Mouse (Mus musculus): Measurements from ENCODE around the gene B3gnt2. TPM values are rescaled to one million over a fixed set of nuclear protein-coding genes. Genes with fewer than 3 reads are reported as not detected.
A peak's percentile ranks its signal among the peaks of the same experiment; 100 is the strongest.

The B3gnt2 gene
- polyA plus RNA-seq, 1 experiment from 2014 or later: 11.9 TPM

DNA sequence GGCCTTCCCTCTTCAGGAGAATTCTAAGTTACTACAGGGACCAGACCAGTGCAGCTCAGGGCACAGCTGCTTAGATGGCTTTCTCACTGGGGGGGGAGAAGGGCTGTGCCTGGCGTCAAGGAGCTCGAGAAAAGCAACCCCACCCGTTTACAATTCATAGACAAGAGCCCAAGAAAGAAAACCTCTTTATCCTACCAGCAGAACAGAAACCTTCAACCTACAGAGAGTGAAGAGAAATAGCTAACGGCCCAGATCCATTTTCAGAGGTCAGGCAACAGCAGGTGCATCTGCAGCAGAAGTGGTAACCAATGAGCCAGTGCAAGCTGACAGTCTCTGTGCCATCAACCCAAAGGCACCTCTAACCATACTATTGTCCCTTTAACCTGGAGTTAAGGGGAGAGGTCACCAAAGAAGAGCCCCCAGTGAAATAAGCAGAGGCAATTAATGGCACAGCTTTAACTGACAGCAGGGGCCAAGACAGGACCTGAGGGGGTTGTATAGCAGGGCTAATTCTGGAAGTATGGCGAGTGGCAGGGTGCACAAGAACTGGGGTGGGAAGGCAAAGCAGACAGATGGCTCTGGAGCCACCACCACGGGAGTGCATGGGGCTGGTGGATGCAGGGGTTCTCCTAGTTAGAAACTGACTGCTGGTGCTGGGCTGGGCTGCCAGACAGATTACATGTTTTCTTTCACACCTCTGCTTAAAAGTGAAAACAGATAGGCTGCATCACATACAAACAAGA lies 14.5 kb downstream of the B3gnt2 start:
- Histone ChIP-seq H3K27me3 (replicated peaks; ENCODE audit: control insufficient read depth, insufficient read depth, low read length) (no peaks in the 10 kb centered on the region), H3K9ac (ENCODE audit: low read depth, low read length) (no peak overlapping the region; the same call in 1 of the 2 replicates), H3K27ac (ENCODE audit: low read length) (no peak overlapping the region), H3K4me3 (ENCODE audit: low read length) (no peak overlapping the region), H3K4me1 (ENCODE audit: control insufficient read depth, insufficient read depth, low read length) (peaks cover 64% of the 10 kb centered on the region), H3K9me3 (ENCODE audit: control insufficient read depth, low read length) (no peaks in the 10 kb centered on the region), H3K36me3 (ENCODE audit: control insufficient read depth, insufficient read depth, low read length) (no peaks in the 10 kb centered on the region), H3K4me2 (ENCODE audit: low read depth, low read length) (no peak overlapping the region)
- ATAC-seq: no peak
- WGBS: 54% methylated on average over 6 of the region's 6 CpGs

GRCm38 (mm10) chr11:22844754-22845718 lies 15.7 kb downstream of the B3gnt2 start:
- Histone ChIP-seq H3K9ac (ENCODE audit: low read depth, low read length) (no peak overlapping the region), H3K4me3 (ENCODE audit: low read length) (no peak overlapping the region), H3K4me2 (ENCODE audit: low read depth, low read length) (no peak overlapping the region), H3K9me3 (ENCODE audit: control insufficient read depth, low read length) (no peaks in the 10 kb centered on the region), H3K27ac (ENCODE audit: low read length) (no peak overlapping the region), H3K4me1 (ENCODE audit: control insufficient read depth, insufficient read depth, low read length) (peaks cover 54% of the 10 kb centered on the region), H3K27me3 (replicated peaks; ENCODE audit: control insufficient read depth, insufficient read depth, low read length) (no peaks in the 10 kb centered on the region), H3K36me3 (ENCODE audit: control insufficient read depth, insufficient read depth, low read length) (no peaks in the 10 kb centered on the region)
- 67% methylated on average over 4 of the region's 4 CpGs for WGBS
- ATAC-seq: no peak

- H3K9ac ChIP-seq (ENCODE audit: low read depth, low read length): no peak overlapping the region
- no peak overlapping the region for H3K4me2 ChIP-seq (ENCODE audit: low read depth, low read length)
- ATAC-seq: no peak
- WGBS: 78% methylated on average over 3 of the region's 3 CpGs
- H3K4me1 ChIP-seq (ENCODE audit: control insufficient read depth, insufficient read depth, low read length): peaks cover 20% of the 10 kb centered on the region
- H3K36me3 ChIP-seq (ENCODE audit: control insufficient read depth, insufficient read depth, low read length): no peaks in the 10 kb centered on the region
- no peak overlapping the region for H3K27ac ChIP-seq (ENCODE audit: low read length)
- H3K4me3 ChIP-seq (ENCODE audit: low read length): no peak overlapping the region
- no peaks in the 10 kb centered on the region for H3K27me3 ChIP-seq (replicated peaks; ENCODE audit: control insufficient read depth, insufficient read depth, low read length)
- no peaks in the 10 kb centered on the region for H3K9me3 ChIP-seq (ENCODE audit: control insufficient read depth, low read length)
Observed at GRCm38 (mm10) chr11:22839456-22839855, 21.3 kb downstream of the B3gnt2 start.

DNA sequence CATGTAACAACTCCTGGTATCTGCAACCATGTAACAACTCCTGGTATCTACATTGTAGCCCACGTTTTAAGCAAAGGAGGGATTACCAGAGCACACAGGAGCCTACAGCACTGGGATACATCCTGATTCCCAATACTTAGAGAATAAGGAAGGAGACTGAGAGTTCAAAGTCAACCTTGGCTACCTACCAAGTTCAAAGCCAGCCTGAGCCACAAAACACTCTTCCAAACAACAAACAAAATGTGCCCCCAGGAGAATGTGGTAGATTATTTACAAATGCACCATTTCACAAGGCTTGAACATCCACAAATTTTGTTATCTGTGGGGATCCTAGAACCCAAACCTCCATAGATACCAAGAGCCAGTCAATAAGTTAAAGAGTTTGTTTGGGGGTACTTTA lies 22.4 kb downstream of the B3gnt2 start:
- Histone ChIP-seq H3K4me2 (ENCODE audit: low read depth, low read length) (no peak overlapping the region), H3K4me3 (ENCODE audit: low read length) (no peak overlapping the region), H3K36me3 (ENCODE audit: control insufficient read depth, insufficient read depth, low read length) (peaks cover 4% of the 10 kb centered on the region; the same call in 1 of the 2 replicates), H3K4me1 (ENCODE audit: control insufficient read depth, insufficient read depth, low read length) (peaks cover 10% of the 10 kb centered on the region), H3K27ac (ENCODE audit: low read length) (no peak overlapping the region), H3K27me3 (replicated peaks; ENCODE audit: control insufficient read depth, insufficient read depth, low read length) (no peaks in the 10 kb centered on the region), H3K9me3 (ENCODE audit: control insufficient read depth, low read length) (no peaks in the 10 kb centered on the region), H3K9ac (ENCODE audit: low read depth, low read length) (no peak overlapping the region)
- 64% methylated on average over 1 of the region's 1 CpGs for WGBS
- ATAC-seq: no peak

- WGBS: 94% methylated on average over 10 of the region's 10 CpGs
- no peaks in the 10 kb centered on the region for H3K9me3 ChIP-seq (ENCODE audit: control insufficient read depth, low read length)
Observed at GRCm38 (mm10) chr11:22836269-22836668, 24.5 kb downstream of the B3gnt2 start.

DNA sequence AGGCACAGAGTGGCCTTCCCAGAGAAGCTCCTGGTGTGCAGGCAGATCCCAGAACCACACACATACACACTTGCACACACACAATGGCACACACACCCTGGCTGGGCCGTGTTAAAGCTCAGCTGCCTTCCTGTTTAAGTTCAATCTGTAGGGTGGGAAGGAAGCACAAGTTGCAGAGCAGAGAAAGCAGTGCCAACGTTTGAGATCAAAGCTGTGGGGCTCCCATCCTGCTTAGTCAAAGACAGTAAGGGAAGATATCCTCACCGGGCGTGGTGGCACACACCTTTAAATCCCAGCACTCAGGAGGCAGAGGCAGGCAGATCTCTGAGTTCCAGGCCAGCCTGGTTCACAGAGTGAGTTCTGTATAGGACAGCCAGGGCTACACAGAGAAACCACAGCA lies 28.2 kb downstream of the B3gnt2 start:
- Histone ChIP-seq H3K27me3 (replicated peaks; ENCODE audit: control insufficient read depth, insufficient read depth, low read length) (no peaks in the 10 kb centered on the region), H3K9ac (ENCODE audit: low read depth, low read length) (no peak overlapping the region), H3K9me3 (ENCODE audit: control insufficient read depth, low read length) (no peaks in the 10 kb centered on the region), H3K27ac (ENCODE audit: low read length) (no peak overlapping the region), H3K4me1 (ENCODE audit: control insufficient read depth, insufficient read depth, low read length) (peaks cover 8% of the 10 kb centered on the region; the same call in 1 of the 2 replicates), H3K36me3 (ENCODE audit: control insufficient read depth, insufficient read depth, low read length) (peaks cover 9% of the 10 kb centered on the region; the same call in 1 of the 2 replicates), H3K4me2 (ENCODE audit: low read depth, low read length) (no peak overlapping the region), H3K4me3 (ENCODE audit: low read length) (no peak overlapping the region)
- WGBS: 79% methylated on average over 4 of the region's 4 CpGs
- ATAC-seq: no peak

More at GRCm38 (mm10) chr11:22836269-22836668, 24.5 kb downstream of the B3gnt2 start:
- H3K36me3 ChIP-seq (ENCODE audit: control insufficient read depth, insufficient read depth, low read length): peaks cover 7% of the 10 kb centered on the region; the same call in 1 of the 2 replicates
- no peak overlapping the region for H3K27ac ChIP-seq (ENCODE audit: low read length)
- H3K4me3 ChIP-seq (ENCODE audit: low read length): no peak overlapping the region
- no peaks in the 10 kb centered on the region for H3K27me3 ChIP-seq (replicated peaks; ENCODE audit: control insufficient read depth, insufficient read depth, low read length)
- no peaks in the 10 kb centered on the region for H3K4me1 ChIP-seq (ENCODE audit: control insufficient read depth, insufficient read depth, low read length)
- no peak overlapping the region for H3K9ac ChIP-seq (ENCODE audit: low read depth, low read length)
- no peak overlapping the region for H3K4me2 ChIP-seq (ENCODE audit: low read depth, low read length)
- no peak for ATAC-seq

GRCm38 (mm10) chr11:22831916-22832315 lies 28.8 kb downstream of the B3gnt2 start:
- Histone ChIP-seq H3K9me3 (ENCODE audit: control insufficient read depth, low read length) (no peaks in the 10 kb centered on the region), H3K4me2 (ENCODE audit: low read depth, low read length) (no peak overlapping the region), H3K36me3 (ENCODE audit: control insufficient read depth, insufficient read depth, low read length) (peaks cover 9% of the 10 kb centered on the region; the same call in 1 of the 2 replicates), H3K4me3 (ENCODE audit: low read length) (no peak overlapping the region), H3K27ac (ENCODE audit: low read length) (no peak overlapping the region), H3K27me3 (replicated peaks; ENCODE audit: control insufficient read depth, insufficient read depth, low read length) (no peaks in the 10 kb centered on the region), H3K4me1 (ENCODE audit: control insufficient read depth, insufficient read depth, low read length) (peaks cover 8% of the 10 kb centered on the region; the same call in 1 of the 2 replicates), H3K9ac (ENCODE audit: low read depth, low read length) (no peak overlapping the region)
- ATAC-seq: no peak
- WGBS: 84% methylated on average over 11 of the region's 11 CpGs

GRCm38 (mm10) chr11:22830684-22831083 lies 30.1 kb downstream of the B3gnt2 start:
- Histone ChIP-seq H3K9me3 (ENCODE audit: control insufficient read depth, low read length) (no peaks in the 10 kb centered on the region), H3K36me3 (ENCODE audit: control insufficient read depth, insufficient read depth, low read length) (peaks cover 9% of the 10 kb centered on the region; the same call in 1 of the 2 replicates), H3K27me3 (replicated peaks; ENCODE audit: control insufficient read depth, insufficient read depth, low read length) (no peaks in the 10 kb centered on the region), H3K4me3 (ENCODE audit: low read length) (no peak overlapping the region), H3K9ac (ENCODE audit: low read depth, low read length) (peak overlapping the region; percentile 3; the same call in 1 of the 2 replicates), H3K4me2 (ENCODE audit: low read depth, low read length) (no peak overlapping the region), H3K27ac (ENCODE audit: low read length) (peak overlapping the region; percentile 16), H3K4me1 (ENCODE audit: control insufficient read depth, insufficient read depth, low read length) (peaks cover 8% of the 10 kb centered on the region; the same call in 1 of the 2 replicates)
- peak; percentile 34 for ATAC-seq
- WGBS: 67% methylated on average over 6 of the region's 6 CpGs

DNA sequence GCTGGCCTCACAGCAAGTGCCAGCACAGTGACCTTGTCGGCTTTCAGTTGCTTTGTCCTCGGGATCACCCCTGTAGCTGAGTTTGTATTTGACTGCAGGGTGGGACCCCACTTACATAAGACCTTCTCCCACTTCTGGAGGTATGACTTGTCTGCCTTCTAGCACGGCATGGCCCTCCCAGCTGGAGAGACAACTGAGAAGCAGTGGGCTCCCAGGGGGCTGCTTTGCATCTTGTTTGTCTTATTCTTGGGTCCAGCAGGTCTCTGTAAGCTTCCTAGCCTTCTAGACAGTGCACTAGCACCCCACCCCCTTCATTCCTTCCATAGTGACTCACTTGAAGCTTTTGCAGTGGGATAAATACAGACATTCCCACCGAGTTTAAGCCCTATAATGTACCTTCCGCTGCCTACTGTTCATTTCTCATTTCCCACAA lies 30.6 kb downstream of the B3gnt2 start:
- Histone ChIP-seq H3K9me3 (ENCODE audit: control insufficient read depth, low read length) (no peaks in the 10 kb centered on the region), H3K27me3 (replicated peaks; ENCODE audit: control insufficient read depth, insufficient read depth, low read length) (no peaks in the 10 kb centered on the region), H3K36me3 (ENCODE audit: control insufficient read depth, insufficient read depth, low read length) (peaks cover 9% of the 10 kb centered on the region; the same call in 1 of the 2 replicates), H3K9ac (ENCODE audit: low read depth, low read length) (no peak overlapping the region), H3K4me2 (ENCODE audit: low read depth, low read length) (no peak overlapping the region), H3K4me1 (ENCODE audit: control insufficient read depth, insufficient read depth, low read length) (peaks cover 8% of the 10 kb centered on the region; the same call in 1 of the 2 replicates), H3K27ac (ENCODE audit: low read length) (peak overlapping the region; percentile 16; the same call in 1 of the 2 replicates), H3K4me3 (ENCODE audit: low read length) (no peak overlapping the region)
- WGBS: 54% methylated on average over 5 of the region's 5 CpGs
- peak; percentile 68 for ATAC-seq
